Mouse (Mus musculus) liver, embryonic 14.5 days (tissue): ENCODE data around the gene Bglap2. TPM values are rescaled to one million over a fixed set of nuclear protein-coding genes. Genes with fewer than 3 reads are reported as not detected.

Source experiments
- ATAC-seq: fragments of 200-750 bp; cut with Nextera tagmentation; 2 replicates; pipeline ENCODE4 v1.8.0; 2017; ENCODE audit warnings: moderate number of reproducible peaks, mild to moderate bottlenecking, moderate library complexity; ENCODE audit not compliant: insufficient read depth
- DNase-seq, 3 experiments: peaks; one replicate each; pipeline ENCODE4 v3.0.0-alpha.2; 2012 to 2013; ENCODE audit warnings: low read depth in 3 of 3, low spot score in 3 of 3
- H3K27ac ChIP-seq: fragments of 300-500 bp; sonication (generic); 2 replicates; pipeline ENCODE4 v1.5.1; 2014; ENCODE audit warnings: moderate library complexity, mild to moderate bottlenecking, control low read depth, inconsistent platforms
- H3K27me3 ChIP-seq: fragments of 300-500 bp; sonication (generic); 2 replicates; pipeline ENCODE4 v1.6.1; 2014; ENCODE audit warnings: mild to moderate bottlenecking, low read length, moderate library complexity; ENCODE audit not compliant: control insufficient read depth, insufficient read depth
- H3K36me3 ChIP-seq: fragments of 300-500 bp; sonication (generic); replicated peaks from 2 replicates; pipeline ENCODE4 v1.6.1; 2014; ENCODE audit warnings: low read depth; ENCODE audit not compliant: control insufficient read depth, insufficient read depth
- H3K4me1 ChIP-seq, 2 experiments: fragments of 200-500 bp in 1 of 2; fragments of 300-500 bp in 1 of 2; sonication (generic) in 1 of 2; replicated peaks; 2 replicates each; pipeline ENCODE4 v1.6.1; 2012 to 2014; ENCODE audit warnings: antibody characterized with exemption in 1 of 2, inconsistent platforms in 1 of 2, low read length in 1 of 2; ENCODE audit not compliant: control insufficient read depth in 2 of 2, insufficient read depth in 2 of 2
- H3K4me2 ChIP-seq: fragments of 300-500 bp; sonication (generic); 2 replicates; pipeline ENCODE4 v1.6.1; 2014; ENCODE audit warnings: low read depth, mild to moderate bottlenecking, control low read depth, moderate library complexity
- H3K4me3 ChIP-seq, 2 experiments: fragments of 200-500 bp in 1 of 2; fragments of 300-500 bp in 1 of 2; sonication (generic) in 1 of 2; 2 replicates each; pipeline ENCODE4 v1.5.1; 2012 to 2014; ENCODE audit warnings: low read depth in 2 of 2, low read length in 2 of 2, mild to moderate bottlenecking in 2 of 2, control low read depth in 1 of 2, inconsistent platforms in 1 of 2, moderate library complexity in 1 of 2; ENCODE audit not compliant: insufficient read depth in 1 of 2
- H3K9ac ChIP-seq: fragments of 300-500 bp; sonication (generic); replicated peaks from 2 replicates; pipeline ENCODE4 v1.6.1; 2014; ENCODE audit warnings: mild to moderate bottlenecking, control low read depth, moderate library complexity
- H3K9me3 ChIP-seq: fragments of 300-500 bp; sonication (generic); 2 replicates; pipeline ENCODE4 v1.6.1; 2016; ENCODE audit warnings: low read length, mixed read lengths; ENCODE audit not compliant: control insufficient read depth
- CTCF ChIP-seq: IDR thresholded peaks from 2 replicates; pipeline ENCODE4 v1.5.1; 2016; ENCODE audit warnings: antibody characterized with exemption, low read depth, control low read depth
- EP300 ChIP-seq: IDR thresholded peaks from 2 replicates; pipeline ENCODE4 v1.6.1; 2016; ENCODE audit warnings: antibody characterized with exemption, low read depth
- WGBS: fragments of 180-500 bp; shearing (Covaris S2); extraction: QIAGEN DNeasy Blood & Tissue Kit; methylation state at CpG from one replicate; pipeline ENCODE4 v1.1.7; 2014; ENCODE audit not compliant: insufficient replicate concordance; 5-methylcytosine and 5-hydroxymethylcytosine counted together
- polyA plus RNA-seq, 2 experiments: library from polyadenylated mRNA; depleted of rRNA in 1 of 2; stranded (reverse) in 1 of 2; unstranded in 1 of 2; fragments of >200 nt; fragmentation: Nextera tagmentation in 1 of 2; extraction: Ambion mirVana in 1 of 2; gene quantifications; 2 replicates each; pipeline versions ENCODE4 v1.2.1 to v1.2.3; 2012 to 2014

Gene Bglap2
- polyA plus RNA-seq, 2 experiments, result not detected

- DNase-seq (peak in 1 of 3 experiments; percentile 47), ATAC-seq (no peak)
- peak overlapping the region in 1 of 2 experiments; percentile 78; a peak in 2 of 4 replicates for H3K4me3 ChIP-seq
Observed at GRCm38 (mm10) chr3:88334029-88334658, 44.4 kb downstream of the Bglap2 start.

GRCm38 (mm10) chr3:88331282-88331681 lies 47.2 kb downstream of the Bglap2 start:
- H3K36me3 ChIP-seq, result no peaks in the 10 kb centered on the region
- WGBS, result 15% methylated on average over 2 of the region's 2 CpGs
- H3K4me1 ChIP-seq, result peaks cover 11 to 14% of the 10 kb centered on the region in 2 experiments
- no peaks in the 10 kb centered on the region for H3K9me3 ChIP-seq
- DNase-seq, result peak; percentile 56 to 60 (median 57)
- H3K27me3 ChIP-seq, result no peaks in the 10 kb centered on the region
- H3K4me2 ChIP-seq, result no peak overlapping the region
- ATAC-seq, result no peak
- TF ChIP-seq CTCF (peak; percentile 91), EP300 (no peak)
- no peak overlapping the region for H3K27ac ChIP-seq
- no peak overlapping the region for H3K4me3 ChIP-seq
- H3K9ac ChIP-seq, result no peak overlapping the region

More at GRCm38 (mm10) chr3:88334029-88334658, 44.4 kb downstream of the Bglap2 start:
- peaks cover 32% of the 10 kb centered on the region in 2 experiments for H3K4me1 ChIP-seq
- no peaks in the 10 kb centered on the region for H3K9me3 ChIP-seq
- H3K27me3 ChIP-seq, result no peaks in the 10 kb centered on the region
- peak overlapping the region; percentile 94 for H3K4me2 ChIP-seq
- peak overlapping the region; percentile 97 for H3K27ac ChIP-seq
- no peaks in the 10 kb centered on the region for H3K36me3 ChIP-seq
- WGBS, result 54% methylated on average over 12 of the region's 12 CpGs
- TF ChIP-seq EP300 (no peak), CTCF (no peak)
- H3K9ac ChIP-seq, result peak overlapping the region; percentile 86

GRCm38 (mm10) chr3:88328956-88329355 lies 49.5 kb downstream of the Bglap2 start:
- TF ChIP-seq EP300 (no peak), CTCF (no peak)
- ATAC-seq (no peak), DNase-seq (no peak)
- Histone ChIP-seq H3K9ac (no peak overlapping the region), H3K27me3 (no peaks in the 10 kb centered on the region), H3K9me3 (no peaks in the 10 kb centered on the region), H3K4me3 (no peak overlapping the region), H3K27ac (no peak overlapping the region), H3K4me1 (peaks cover 0 to 8% of the 10 kb centered on the region in 2 experiments; a peak in 3 of 4 replicates), H3K36me3 (no peaks in the 10 kb centered on the region), H3K4me2 (no peak overlapping the region)
- 67% methylated on average over 5 of the region's 5 CpGs for WGBS

Other genes starting within 250 kb of the Bglap2 start
- gene Mef2d, start 236.3 kb downstream of the Bglap2 start, polyA plus RNA-seq (2012; rRNA removed), result 10.3 and 11.1 TPM in 2 replicates
- 6.4 and 7.5 TPM in 2 replicates for gene Mef2d, start 236.3 kb downstream of the Bglap2 start, polyA plus RNA-seq (2014; fragmentation: Nextera tagmentation; extraction: Ambion mirVana)
- 5.6 and 7.8 TPM in 2 replicates for gene Rhbg, start 124.0 kb downstream of the Bglap2 start, polyA plus RNA-seq (2012; rRNA removed)
- 7.6 and 8.0 TPM in 2 replicates for gene Rhbg, start 124.0 kb downstream of the Bglap2 start, polyA plus RNA-seq (2014; fragmentation: Nextera tagmentation; extraction: Ambion mirVana)
- not detected in 2 replicates for gene Gm38392, start 91.5 kb downstream of the Bglap2 start, polyA plus RNA-seq (2012; rRNA removed)
- not detected in 2 replicates for gene Gm38392, start 91.5 kb downstream of the Bglap2 start, polyA plus RNA-seq (2014; fragmentation: Nextera tagmentation; extraction: Ambion mirVana)
- gene Tsacc, start 81.7 kb downstream of the Bglap2 start, polyA plus RNA-seq (2012; rRNA removed), result 2.3 and 2.5 TPM in 2 replicates
- 3.7 and 4.6 TPM in 2 replicates for gene Tsacc, start 81.7 kb downstream of the Bglap2 start, polyA plus RNA-seq (2014; fragmentation: Nextera tagmentation; extraction: Ambion mirVana)
- 121 and 179 TPM in 2 replicates for gene Cct3, start 81.6 kb downstream of the Bglap2 start, polyA plus RNA-seq (2012; rRNA removed)
- gene Cct3, start 81.6 kb downstream of the Bglap2 start, polyA plus RNA-seq (2014; fragmentation: Nextera tagmentation; extraction: Ambion mirVana), result 269 and 292 TPM in 2 replicates
- gene Glmp, start 53.7 kb downstream of the Bglap2 start, polyA plus RNA-seq (2012; rRNA removed), result 29.2 and 31.1 TPM in 2 replicates
- gene Glmp, start 53.7 kb downstream of the Bglap2 start, polyA plus RNA-seq (2014; fragmentation: Nextera tagmentation; extraction: Ambion mirVana), result 51.6 and 52.4 TPM in 2 replicates
- gene Tmem79, start 42.6 kb downstream of the Bglap2 start, polyA plus RNA-seq (2012; rRNA removed), result 0.70 and 0.92 TPM in 2 replicates
- 0.92 and 1.0 TPM in 2 replicates for gene Tmem79, start 42.6 kb downstream of the Bglap2 start, polyA plus RNA-seq (2014; fragmentation: Nextera tagmentation; extraction: Ambion mirVana)
- 33.6 and 36.6 TPM in 2 replicates for gene Smg5, start 42.4 kb downstream of the Bglap2 start, polyA plus RNA-seq (2012; rRNA removed)
- 18.8 and 23.7 TPM in 2 replicates for gene Smg5, start 42.4 kb downstream of the Bglap2 start, polyA plus RNA-seq (2014; fragmentation: Nextera tagmentation; extraction: Ambion mirVana)
- gene Paqr6, start 14.1 kb downstream of the Bglap2 start, polyA plus RNA-seq (2012; rRNA removed), result 7.8 and 8.7 TPM in 2 replicates
- gene Paqr6, start 14.1 kb downstream of the Bglap2 start, polyA plus RNA-seq (2014; fragmentation: Nextera tagmentation; extraction: Ambion mirVana), result 4.1 and 6.6 TPM in 2 replicates
- gene Bglap3, start 6.0 kb downstream of the Bglap2 start, polyA plus RNA-seq (2012; rRNA removed), result 0.27 and 0.38 TPM in 2 replicates
- 0.29 and 0.38 TPM in 2 replicates for gene Bglap3, start 6.0 kb downstream of the Bglap2 start, polyA plus RNA-seq (2014; fragmentation: Nextera tagmentation; extraction: Ambion mirVana)
- gene Bglap, start 5.8 kb upstream of the Bglap2 start, polyA plus RNA-seq (2012; rRNA removed), result not detected in 2 replicates
- not detected in 2 replicates for gene Bglap, start 5.8 kb upstream of the Bglap2 start, polyA plus RNA-seq (2014; fragmentation: Nextera tagmentation; extraction: Ambion mirVana)
- gene Pmf1, start 31.6 kb upstream of the Bglap2 start, polyA plus RNA-seq (2012; rRNA removed), result 59.1 and 60.6 TPM in 2 replicates
- 73.8 and 81.2 TPM in 2 replicates for gene Pmf1, start 31.6 kb upstream of the Bglap2 start, polyA plus RNA-seq (2014; fragmentation: Nextera tagmentation; extraction: Ambion mirVana)
- 8.8 and 9.2 TPM in 2 replicates for gene Slc25a44, start 46.4 kb upstream of the Bglap2 start, polyA plus RNA-seq (2012; rRNA removed)
- gene Slc25a44, start 46.4 kb upstream of the Bglap2 start, polyA plus RNA-seq (2014; fragmentation: Nextera tagmentation; extraction: Ambion mirVana), result 9.9 and 11.7 TPM in 2 replicates
- 12.7 and 17.8 TPM in 2 replicates for gene Sema4a, start 82.5 kb upstream of the Bglap2 start, polyA plus RNA-seq (2012; rRNA removed)
- 9.1 and 10.5 TPM in 2 replicates for gene Sema4a, start 82.5 kb upstream of the Bglap2 start, polyA plus RNA-seq (2014; fragmentation: Nextera tagmentation; extraction: Ambion mirVana)
- gene Lmna, start 131.3 kb upstream of the Bglap2 start, polyA plus RNA-seq (2012; rRNA removed), result 45.2 and 58.7 TPM in 2 replicates
- 115 and 132 TPM in 2 replicates for gene Lmna, start 131.3 kb upstream of the Bglap2 start, polyA plus RNA-seq (2014; fragmentation: Nextera tagmentation; extraction: Ambion mirVana)
- 1.1 and 1.3 TPM in 2 replicates for gene Mex3a, start 153.7 kb upstream of the Bglap2 start, polyA plus RNA-seq (2012; rRNA removed)
- 0.74 and 0.82 TPM in 2 replicates for gene Mex3a, start 153.7 kb upstream of the Bglap2 start, polyA plus RNA-seq (2014; fragmentation: Nextera tagmentation; extraction: Ambion mirVana)
- 0.39 and 0.52 TPM in 2 replicates for gene Rab25, start 169.6 kb upstream of the Bglap2 start, polyA plus RNA-seq (2012; rRNA removed)
- gene Rab25, start 169.6 kb upstream of the Bglap2 start, polyA plus RNA-seq (2014; fragmentation: Nextera tagmentation; extraction: Ambion mirVana), result 0.25 TPM in 1 of 2 replicates, not detected in the other
- 63.1 and 73.1 TPM in 2 replicates for gene Lamtor2, start 174.4 kb upstream of the Bglap2 start, polyA plus RNA-seq (2012; rRNA removed)
- gene Lamtor2, start 174.4 kb upstream of the Bglap2 start, polyA plus RNA-seq (2014; fragmentation: Nextera tagmentation; extraction: Ambion mirVana), result 60.5 and 62.0 TPM in 2 replicates
- gene Ubqln4, start 175.1 kb upstream of the Bglap2 start, polyA plus RNA-seq (2012; rRNA removed), result 22.7 and 27.2 TPM in 2 replicates
- 17.9 and 20.9 TPM in 2 replicates for gene Ubqln4, start 175.1 kb upstream of the Bglap2 start, polyA plus RNA-seq (2014; fragmentation: Nextera tagmentation; extraction: Ambion mirVana)
- gene Ssr2, start 197.2 kb upstream of the Bglap2 start, polyA plus RNA-seq (2012; rRNA removed), result 165 and 230 TPM in 2 replicates
- gene Ssr2, start 197.2 kb upstream of the Bglap2 start, polyA plus RNA-seq (2014; fragmentation: Nextera tagmentation; extraction: Ambion mirVana), result 168 and 173 TPM in 2 replicates
- gene Arhgef2, start 227.3 kb upstream of the Bglap2 start, polyA plus RNA-seq (2012; rRNA removed), result 8.5 and 8.9 TPM in 2 replicates
- gene Arhgef2, start 227.3 kb upstream of the Bglap2 start, polyA plus RNA-seq (2014; fragmentation: Nextera tagmentation; extraction: Ambion mirVana), result 10.1 and 11.5 TPM in 2 replicates